In genomic region chr12:111670371-111670971, GRCm38 (mm10) we compare ENCODE assay signal across 8 mouse cellular contexts. TPM values are rescaled to one million over a fixed set of nuclear protein-coding genes. Genes with fewer than 3 reads are reported as not detected.
DNase-seq lines count a peak whose midpoint lies in the region; ATAC-seq and TF ChIP-seq lines count a peak whose summit lies in the region.

No protein-coding gene starts in this region.

- peak overlapping the region; percentile 82; the same call in 1 of the 2 replicates for H3K27ac ChIP-seq in forebrain, embryonic 11.5 days (ENCODE audit: low read depth, low read length)
- no peak overlapping the region for H3K27ac ChIP-seq in intestine, embryonic 15.5 days
- no peak overlapping the region for H3K27ac ChIP-seq in liver, postnatal 0 days (ENCODE audit: low read depth)

- WGBS in forebrain, embryonic 11.5 days = 2% methylated on average over 27 of the region's 29 CpGs
- 17% methylated on average over 29 of the region's 29 CpGs for WGBS in intestine, embryonic 15.5 days
- 22% methylated on average over 28 of the region's 29 CpGs for WGBS in liver, postnatal 0 days (ENCODE audit: insufficient replicate concordance)

- peaks cover 4% of the 10 kb centered on the region for H3K27me3 ChIP-seq in forebrain, embryonic 11.5 days (ENCODE audit: control insufficient read depth, insufficient read depth, low read length)
- H3K27me3 ChIP-seq in intestine, embryonic 15.5 days (replicated peaks) = 0 out of 2 replicates have a peak, but pooled peaks cover 12% of the 10 kb centered on the region
- peaks cover 42% of the 10 kb centered on the region for H3K27me3 ChIP-seq in liver, postnatal 0 days (ENCODE audit: insufficient read depth, low read length)

- H3K9me3 ChIP-seq in forebrain, embryonic 11.5 days (ENCODE audit: control insufficient read depth, low read length) = no peaks in the 10 kb centered on the region
- no peaks in the 10 kb centered on the region for H3K9me3 ChIP-seq in intestine, embryonic 15.5 days
- H3K9me3 ChIP-seq in liver, postnatal 0 days (ENCODE audit: low read length) = no peaks in the 10 kb centered on the region

- peak; percentile 66 for DNase-seq in adrenal gland, adult 2 months
- no peak for DNase-seq in adrenal gland, postnatal 4 days (ENCODE audit: low spot score in 2 of 2)
- peak; percentile 65 for DNase-seq in adrenal gland, postnatal 14 days
- peak; percentile 63 for DNase-seq in forebrain, embryonic 11.5 days (ENCODE audit: low spot score)
- no peak for DNase-seq in liver, postnatal 0 days
- peak; percentile 68 to 71 for DNase-seq in right cerebral cortex, postnatal 10 days (ENCODE audit: low spot score in 2 of 2)
- DNase-seq in embryo, embryonic 10.5 days (ENCODE audit: low spot score) = no peak

- no peak for TF ChIP-seq EP300 in liver, postnatal 0 days (IDR thresholded peaks at IDR 0.05; ENCODE audit: low read depth)

- TF ChIP-seq CTCF in liver, postnatal 0 days (IDR thresholded peaks at IDR 0.05; ENCODE audit: low read depth) = no peak

- peaks cover 16% of the 10 kb centered on the region for H3K4me1 ChIP-seq in forebrain, embryonic 11.5 days (replicated peaks; ENCODE audit: control insufficient read depth, insufficient read depth, low read length)
- H3K4me1 ChIP-seq in intestine, embryonic 15.5 days (replicated peaks) = peaks cover 48% of the 10 kb centered on the region
- H3K4me1 ChIP-seq in liver, postnatal 0 days (ENCODE audit: insufficient read depth) = peaks cover 32% of the 10 kb centered on the region

- no peak for ATAC-seq in forebrain, embryonic 11.5 days (replicated peaks; ENCODE audit: low FRiP score)
- 0 out of 2 replicates have a peak, but pooled peaks have one; percentile 1 for ATAC-seq in intestine, embryonic 15.5 days
- ATAC-seq in liver, postnatal 0 days = no peak

- H3K4me3 ChIP-seq in forebrain, embryonic 11.5 days (ENCODE audit: low read depth, low read length) = peak overlapping the region; percentile 91
- H3K4me3 ChIP-seq in intestine, embryonic 15.5 days (replicated peaks) = peak overlapping the region; percentile 70
- peak overlapping the region; percentile 48; the same call in 1 of the 2 replicates for H3K4me3 ChIP-seq in liver, postnatal 0 days (ENCODE audit: low read depth, low read length)

- peak overlapping the region; percentile 93 for H3K9ac ChIP-seq in forebrain, embryonic 11.5 days (ENCODE audit: low read length)
- H3K9ac ChIP-seq in intestine, embryonic 15.5 days = peak overlapping the region; percentile 73
- H3K9ac ChIP-seq in liver, postnatal 0 days (replicated peaks) = no peak overlapping the region

- H3K4me2 ChIP-seq in forebrain, embryonic 11.5 days (ENCODE audit: low read depth, low read length, severe bottlenecking) = peak overlapping the region; percentile 93
- H3K4me2 ChIP-seq in intestine, embryonic 15.5 days (replicated peaks) = peak overlapping the region; percentile 98
- H3K4me2 ChIP-seq in liver, postnatal 0 days (ENCODE audit: low read depth, low read length) = peak overlapping the region; percentile 72; the same call in 1 of the 2 replicates

- peaks cover 4% of the 10 kb centered on the region for H3K36me3 ChIP-seq in forebrain, embryonic 11.5 days (ENCODE audit: control insufficient read depth, insufficient read depth, low read length)
- no peaks in the 10 kb centered on the region for H3K36me3 ChIP-seq in intestine, embryonic 15.5 days
- no peaks in the 10 kb centered on the region for H3K36me3 ChIP-seq in liver, postnatal 0 days (replicated peaks; ENCODE audit: insufficient read depth, low read length)

RNA-seq across cellular contexts. Expression of gene Ckb, which starts 1.7 kb away (rescaled TPM):
- 10 to 100 TPM; 30.9 to 96.5 TPM for total RNA-seq in adrenal gland, adult 2 months (2021)
- 192 and 265 TPM in 2 replicates for polyA plus RNA-seq in adrenal gland, adult 2 months (2012; rRNA removed)
- 10 to 100 TPM; 39.6 to 40.9 TPM for total RNA-seq in adrenal gland, postnatal 4 days (2021)
- 62.6 and 83.5 TPM in 2 replicates for total RNA-seq in adrenal gland, postnatal 14 days (2021)
- 2,325 and 2,523 TPM in 2 replicates for polyA plus RNA-seq in forebrain, embryonic 11.5 days (2014; fragmentation: Nextera tagmentation; extraction: Ambion mirVana)
- 765 and 774 TPM in 2 replicates for polyA plus RNA-seq in intestine, embryonic 15.5 days (2015; fragmentation: Nextera tagmentation; extraction: Ambion mirVana)
- polyA plus RNA-seq in liver, postnatal 0 days (2015; fragmentation: Nextera tagmentation; extraction: Ambion mirVana) = 28.1 and 32.7 TPM in 2 replicates

RNA-seq across cellular contexts. Expression of gene Trmt61a, which starts 7.4 kb away (rescaled TPM):
- total RNA-seq in adrenal gland, adult 2 months (2021) = 10 to 100 TPM; 13.7 to 15.8 TPM
- polyA plus RNA-seq in adrenal gland, adult 2 months (2012; rRNA removed) = 74.9 and 79.6 TPM in 2 replicates
- total RNA-seq in adrenal gland, postnatal 4 days (2021) = 10 to 100 TPM; 11.7 to 13.8 TPM
- 14.2 and 15.5 TPM in 2 replicates for total RNA-seq in adrenal gland, postnatal 14 days (2021)
- 12.9 and 15.6 TPM in 2 replicates for polyA plus RNA-seq in forebrain, embryonic 11.5 days (2014; fragmentation: Nextera tagmentation; extraction: Ambion mirVana)
- polyA plus RNA-seq in intestine, embryonic 15.5 days (2015; fragmentation: Nextera tagmentation; extraction: Ambion mirVana) = 12.6 and 16.4 TPM in 2 replicates
- polyA plus RNA-seq in liver, postnatal 0 days (2015; fragmentation: Nextera tagmentation; extraction: Ambion mirVana) = 4.3 and 5.7 TPM in 2 replicates

RNA-seq across cellular contexts. Expression of gene Bag5, which starts 42.6 kb away (rescaled TPM):
- total RNA-seq in adrenal gland, adult 2 months (2021) = 10 to 100 TPM; 32.5 to 37.7 TPM
- 8.0 and 12.0 TPM in 2 replicates for polyA plus RNA-seq in adrenal gland, adult 2 months (2012; rRNA removed)
- total RNA-seq in adrenal gland, postnatal 4 days (2021) = 10 to 100 TPM; 35.8 to 37.0 TPM
- total RNA-seq in adrenal gland, postnatal 14 days (2021) = 32.5 and 34.6 TPM in 2 replicates
- 65.2 and 67.7 TPM in 2 replicates for polyA plus RNA-seq in forebrain, embryonic 11.5 days (2014; fragmentation: Nextera tagmentation; extraction: Ambion mirVana)
- 46.7 and 48.7 TPM in 2 replicates for polyA plus RNA-seq in intestine, embryonic 15.5 days (2015; fragmentation: Nextera tagmentation; extraction: Ambion mirVana)
- polyA plus RNA-seq in liver, postnatal 0 days (2015; fragmentation: Nextera tagmentation; extraction: Ambion mirVana) = 16.7 TPM in 2 replicates

RNA-seq across cellular contexts. Expression of gene Apopt1, which starts 42.6 kb away (rescaled TPM):
- 10 to 100 TPM; 67.7 to 70.0 TPM for total RNA-seq in adrenal gland, adult 2 months (2021)
- polyA plus RNA-seq in adrenal gland, adult 2 months (2012; rRNA removed) = 191 and 279 TPM in 2 replicates
- 10 to 100 TPM; 65.4 to 70.1 TPM for total RNA-seq in adrenal gland, postnatal 4 days (2021)
- 72.5 and 73.3 TPM in 2 replicates for total RNA-seq in adrenal gland, postnatal 14 days (2021)
- 55.4 and 55.5 TPM in 2 replicates for polyA plus RNA-seq in forebrain, embryonic 11.5 days (2014; fragmentation: Nextera tagmentation; extraction: Ambion mirVana)
- 50.1 and 51.8 TPM in 2 replicates for polyA plus RNA-seq in intestine, embryonic 15.5 days (2015; fragmentation: Nextera tagmentation; extraction: Ambion mirVana)
- 21.5 and 22.1 TPM in 2 replicates for polyA plus RNA-seq in liver, postnatal 0 days (2015; fragmentation: Nextera tagmentation; extraction: Ambion mirVana)

Comparison
In these comparisons a context has a peak if more than half of its experiments do, and no peak if none do; other contexts are left out.
1. DNase-seq: peak in adrenal gland, adult 2 months (single experiment), adrenal gland, postnatal 14 days (single experiment), forebrain, embryonic 11.5 days (single experiment) and right cerebral cortex, postnatal 10 days (2 of 2); none in adrenal gland, postnatal 4 days (0 of 2), liver, postnatal 0 days (single experiment) and embryo, embryonic 10.5 days (single experiment).
2. Peak in every context shown above with its lines, with median percentiles within 50 percentile points of each other: H3K4me2 ChIP-seq and H3K4me3 ChIP-seq.